Mouse (Mus musculus): Measurements from ENCODE around the gene Smad9. TPM values are rescaled to one million over a fixed set of nuclear protein-coding genes. Genes with fewer than 3 reads are reported as not detected.

Smad9 gene
- not detected for polyA plus RNA-seq (2017; shearing (Covaris generic))

DNA sequence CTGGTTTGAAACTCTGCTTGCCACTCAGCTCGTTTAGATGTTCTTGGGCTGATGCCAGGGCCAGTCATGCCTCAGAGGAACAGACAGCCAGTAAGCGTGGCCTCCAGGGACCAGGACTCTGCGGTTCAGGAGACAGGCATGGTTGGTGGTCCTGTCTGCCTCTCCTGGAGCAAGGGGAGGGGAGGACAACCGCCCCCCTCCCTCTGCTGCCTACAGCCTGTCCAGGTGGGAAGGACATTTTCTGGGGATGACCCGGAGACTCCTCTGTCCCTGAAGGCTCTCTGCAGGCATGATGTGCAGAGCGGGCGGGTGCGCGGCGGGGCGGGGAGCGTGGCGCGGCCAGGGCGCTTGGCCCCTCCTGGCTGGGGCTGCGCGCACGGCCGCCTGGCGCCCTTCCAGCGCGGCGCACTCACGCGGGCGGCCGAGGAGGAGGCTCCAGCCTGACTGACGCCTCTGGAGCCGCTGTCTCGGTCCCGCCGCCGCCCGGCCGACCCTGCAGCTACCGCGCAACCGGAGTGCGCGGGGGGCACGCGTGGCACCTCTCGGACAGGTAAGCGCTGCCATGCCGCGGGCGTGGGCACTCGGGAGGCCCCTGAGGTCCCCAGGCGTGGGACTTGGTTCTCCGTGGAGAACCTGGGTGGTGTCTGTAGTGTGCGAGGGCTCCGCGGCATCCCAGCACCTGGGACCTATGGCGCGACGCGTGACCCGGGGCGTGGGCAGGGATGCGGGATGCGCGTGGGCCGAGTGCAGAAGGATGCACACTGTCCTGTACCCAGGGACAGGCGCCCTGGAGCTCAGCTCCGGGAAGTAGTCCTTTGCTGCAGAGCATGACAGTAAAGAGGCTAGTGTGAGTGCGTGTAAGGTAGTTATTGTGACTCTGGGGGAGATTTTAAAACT is at the start of gene Smad9:
Gene Smad9 (plus strand): TSS at position 438 of the 897 bp plus-strand sequence.

DNA sequence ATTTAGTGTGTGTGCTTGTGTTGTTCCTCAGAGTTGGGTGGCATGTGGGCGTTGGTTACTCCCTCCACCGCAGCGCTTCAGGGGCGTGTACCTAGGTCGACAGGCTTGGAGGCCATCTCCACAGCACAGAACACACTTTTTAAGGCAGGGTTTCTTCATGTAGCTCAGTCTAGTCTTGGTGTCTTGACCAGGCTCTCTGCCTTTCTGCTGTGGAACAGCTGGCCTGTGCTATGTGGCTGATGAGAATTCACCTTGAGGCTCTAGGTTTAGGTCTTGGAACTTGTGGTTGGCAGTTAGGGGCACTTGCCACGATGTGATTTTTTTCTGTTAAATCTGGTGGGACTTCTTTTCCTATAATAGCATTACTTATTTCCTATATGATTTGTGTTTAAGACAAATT is 41.1 kb upstream of the Smad9 start, which contains the start of gene Gm21958:
Gene Gm21958 (minus strand): TSS at position 101 of the 400 bp plus-strand sequence.

DNA sequence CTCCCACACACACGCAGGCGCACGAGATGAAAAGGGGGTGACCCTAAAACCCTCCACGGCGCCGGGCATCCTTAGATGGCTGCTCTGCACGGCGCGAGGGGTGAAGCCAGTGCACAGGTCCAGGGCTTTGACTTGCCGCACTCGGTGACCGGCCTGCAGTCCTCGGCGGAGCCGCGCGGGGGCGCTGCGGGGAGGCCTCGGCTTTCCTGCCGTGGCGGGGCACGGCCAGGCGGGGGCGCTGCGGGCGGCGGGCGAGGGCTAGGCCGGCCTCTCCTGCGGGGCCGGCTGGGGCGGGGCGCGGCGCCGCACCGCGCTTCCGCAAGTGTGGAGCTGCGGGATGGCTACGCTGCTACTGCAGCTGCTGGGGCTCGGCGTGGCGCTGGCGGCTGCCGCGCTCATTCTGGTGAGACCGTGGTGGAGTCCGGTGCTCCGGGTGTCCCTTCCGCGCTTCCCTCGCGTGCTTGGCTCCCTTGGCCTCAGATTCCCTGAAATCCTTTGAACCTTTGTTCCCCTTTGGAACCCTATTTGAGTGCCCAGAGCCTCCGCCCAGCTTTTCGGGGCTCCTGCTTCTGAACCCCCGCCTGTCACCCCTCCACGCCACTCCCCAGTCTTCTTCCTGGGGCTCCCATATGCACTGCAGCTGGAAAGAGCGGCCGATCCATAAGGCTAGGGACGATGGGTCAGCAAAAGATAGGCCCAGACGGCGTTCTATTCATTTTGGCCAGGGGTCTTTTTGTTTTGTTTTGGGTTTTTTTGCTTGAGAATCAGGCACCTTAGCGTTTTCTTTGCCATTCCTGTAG is 19.9 kb upstream of the Smad9 start, which contains the start of the genes Exosc8 and Alg5:
Gene Exosc8 (minus strand): TSS at position 147 of the 800 bp plus-strand sequence.
Gene Alg5 (plus strand): TSS at position 293 of the 800 bp plus-strand sequence.

DNA sequence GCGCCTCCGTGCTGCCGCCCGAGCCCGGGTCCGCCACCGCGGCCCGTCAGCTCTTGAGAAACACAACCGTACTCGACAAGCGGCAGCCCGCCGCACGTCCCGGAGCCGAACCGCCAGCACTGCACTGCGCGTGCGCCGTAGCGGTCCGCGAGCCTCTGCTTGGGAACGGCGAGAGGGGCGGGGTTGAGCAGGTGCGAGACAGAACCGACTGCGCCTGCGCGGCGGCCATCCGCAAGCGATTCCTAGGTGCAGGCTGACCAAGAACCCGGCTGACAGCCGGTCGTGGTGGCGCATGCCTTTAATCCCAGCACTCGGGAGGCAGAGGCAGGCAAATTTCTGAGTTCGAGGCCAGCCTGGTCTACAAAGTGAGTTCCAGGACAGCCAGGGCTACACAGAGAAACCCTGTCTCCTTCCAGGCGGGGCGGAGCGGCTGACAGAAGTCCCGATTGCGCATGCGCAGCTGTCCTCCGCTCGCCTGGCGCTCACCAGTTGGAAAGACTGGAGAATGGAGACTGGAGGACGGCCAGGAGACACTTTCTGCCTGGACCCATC is 52.4 kb downstream of the Smad9 start, which contains the start of gene Rfxap:
Gene Rfxap (minus strand): TSS at position 126 of the 552 bp plus-strand sequence.

Other genes with a start within 250 kb of the Smad9 start
- gene Supt20, start 62.8 kb upstream of the Smad9 start, polyA plus RNA-seq (2017; shearing (Covaris generic)): 100 to 1,000 TPM; 160 to 220 TPM
- gene Gm21958, start 41.2 kb upstream of the Smad9 start, polyA plus RNA-seq (2017; shearing (Covaris generic)): under 1 TPM in 1 of 2 experiments, not detected in 1; 0.70 TPM
- 100 to 1,000 TPM; 205 to 238 TPM for gene Exosc8, start 20.2 kb upstream of the Smad9 start, polyA plus RNA-seq (2017; shearing (Covaris generic))
- gene Alg5, start 20.0 kb upstream of the Smad9 start, polyA plus RNA-seq (2017; shearing (Covaris generic)): 100 to 1,000 TPM in 1 of 2 experiments, 10 to 100 TPM in 1; 95.5 to 118 TPM
- 100 to 1,000 TPM in 1 of 2 experiments, 10 to 100 TPM in 1; 97.8 to 122 TPM for gene Rfxap, start 52.2 kb downstream of the Smad9 start, polyA plus RNA-seq (2017; shearing (Covaris generic))
- gene Sertm1, start 160.3 kb downstream of the Smad9 start, polyA plus RNA-seq (2017; shearing (Covaris generic)): under 1 TPM in 1 of 2 experiments, not detected in 1; 0.11 TPM

Measured in activated CD4-positive, CD25-positive, alpha-beta regulatory T cell (primary cell).